Mouse (Mus musculus): Measurements from ENCODE around the gene Glyat. TPM values are rescaled to one million over a fixed set of nuclear protein-coding genes. Genes with fewer than 3 reads are reported as not detected.

Gene Glyat
- polyA plus RNA-seq (2015; fragmentation: Nextera tagmentation; extraction: Ambion mirVana): not detected in 2 replicates

DNA sequence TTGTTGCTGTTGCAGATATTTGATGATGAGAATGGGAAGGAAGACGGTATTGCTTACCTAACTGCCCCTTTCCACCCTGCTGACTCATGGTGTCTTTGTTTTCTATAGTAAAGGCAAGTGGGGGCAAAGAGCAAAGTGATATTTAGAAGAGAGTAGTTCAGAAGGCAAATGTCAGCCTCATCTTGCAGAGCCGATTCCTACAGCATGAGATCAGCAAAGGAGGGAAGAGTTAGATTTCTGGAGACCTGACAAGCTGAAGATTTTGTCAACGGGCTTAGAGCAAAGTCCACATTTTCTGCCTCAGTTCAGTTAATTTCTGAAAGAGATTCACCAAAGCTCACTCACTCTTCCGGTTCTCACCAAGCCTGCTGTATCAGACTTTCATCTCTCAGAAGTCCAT is at the start of gene Glyat:
Glyat (plus strand) TSS at position 133 of the 400 bp plus-strand sequence.
- H3K9ac ChIP-seq: no peak within 1 kb of the TSS
- H3K27ac ChIP-seq (replicated peaks): no peak within 1 kb of the TSS
- ATAC-seq (ENCODE audit: low read depth): no peak
- no peaks in the 10 kb centered on the region for H3K4me1 ChIP-seq (replicated peaks)
- no peaks in the 10 kb centered on the region for H3K36me3 ChIP-seq
- no peak within 1 kb of the TSS for H3K4me2 ChIP-seq
- no peaks in the 10 kb centered on the region for H3K9me3 ChIP-seq
- WGBS: 89% methylated on average over 4 of the region's 4 CpGs
- H3K27me3 ChIP-seq: no peaks in the 10 kb centered on the region
- H3K4me3 ChIP-seq: no peak within 1 kb of the TSS

DNA sequence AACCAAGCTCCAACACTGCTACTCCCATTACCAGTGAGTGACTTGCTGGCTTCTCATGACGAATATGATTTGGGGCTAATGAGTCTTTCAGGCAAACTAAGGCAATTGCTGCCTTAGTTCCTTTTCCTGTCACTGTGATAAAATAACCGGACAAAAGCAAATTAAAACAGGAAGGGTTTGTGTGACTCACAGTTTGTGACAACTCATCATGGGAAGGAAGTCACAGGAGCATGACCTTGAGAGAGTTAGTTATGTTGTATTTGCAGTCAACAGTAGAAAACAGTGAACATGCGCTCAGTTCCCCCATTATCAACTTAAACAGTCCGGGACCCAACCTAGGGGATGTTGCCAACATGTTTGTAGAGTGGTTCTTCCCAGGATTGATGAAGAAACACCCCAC is 47.8 kb upstream of the Glyat start:
- no peaks in the 10 kb centered on the region for H3K4me1 ChIP-seq (replicated peaks)
- no peak overlapping the region for H3K4me3 ChIP-seq
- H3K9ac ChIP-seq: no peak overlapping the region
- H3K27me3 ChIP-seq: no peaks in the 10 kb centered on the region
- ATAC-seq (ENCODE audit: low read depth): no peak
- H3K4me2 ChIP-seq: no peak overlapping the region
- 82% methylated on average over 4 of the region's 4 CpGs for WGBS
- H3K36me3 ChIP-seq: peaks cover 6% of the 10 kb centered on the region; the same call in 1 of the 2 replicates
- no peaks in the 10 kb centered on the region for H3K9me3 ChIP-seq
- H3K27ac ChIP-seq (replicated peaks): no peak overlapping the region

DNA sequence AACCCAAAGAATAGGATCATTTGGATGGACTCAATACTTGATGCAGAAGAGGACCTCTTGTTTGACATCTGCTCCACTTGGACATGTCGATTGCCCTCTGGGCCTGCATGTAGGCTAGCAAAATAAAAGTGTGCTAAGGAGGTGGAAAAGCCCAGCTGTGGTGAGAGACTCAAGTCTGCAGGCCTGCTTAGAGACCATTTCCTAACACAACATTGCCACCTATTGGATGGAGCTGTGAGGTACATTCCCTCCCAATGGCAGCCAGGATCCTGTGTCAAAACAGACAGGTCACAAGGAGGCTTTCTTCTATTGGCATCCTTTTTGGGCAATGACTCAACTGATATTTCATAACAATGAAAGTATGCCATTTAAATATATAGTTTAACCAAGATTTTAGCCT is 41.2 kb upstream of the Glyat start:
- peaks cover 7% of the 10 kb centered on the region for H3K4me1 ChIP-seq (replicated peaks)
- no peak overlapping the region for H3K9ac ChIP-seq
- H3K27ac ChIP-seq (replicated peaks): no peak overlapping the region
- H3K4me2 ChIP-seq: no peak overlapping the region
- 3% methylated on average over 1 of the region's 1 CpGs for WGBS
- H3K4me3 ChIP-seq: no peak overlapping the region
- H3K36me3 ChIP-seq: peaks cover 5% of the 10 kb centered on the region; the same call in 1 of the 2 replicates
- ATAC-seq (ENCODE audit: low read depth): 0 out of 2 replicates have a peak, but pooled peaks have one; percentile 17
- H3K27me3 ChIP-seq: peaks cover 10% of the 10 kb centered on the region; the same call in 1 of the 2 replicates
- H3K9me3 ChIP-seq: no peaks in the 10 kb centered on the region

DNA sequence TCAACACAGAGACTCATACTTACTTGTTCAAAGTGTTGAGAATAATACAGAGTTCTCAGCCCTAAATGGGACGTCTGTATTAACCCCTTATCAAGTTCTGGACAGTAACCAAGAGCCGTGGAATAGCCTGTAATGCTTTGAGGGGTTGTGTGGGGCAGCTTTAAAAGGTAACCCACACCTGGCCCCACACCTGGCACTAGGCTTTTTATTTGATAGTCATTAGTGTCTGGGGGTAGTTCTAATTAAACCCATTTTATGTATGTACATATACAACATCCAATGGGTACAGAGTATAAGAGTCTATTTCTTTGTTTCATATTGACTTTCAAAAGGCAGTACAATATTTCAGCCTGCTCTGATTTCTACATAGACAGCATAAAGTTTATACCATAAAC is 38.0 kb upstream of the Glyat start:
- ATAC-seq (ENCODE audit: low read depth): no peak
- no peak overlapping the region for H3K27ac ChIP-seq (replicated peaks)

DNA sequence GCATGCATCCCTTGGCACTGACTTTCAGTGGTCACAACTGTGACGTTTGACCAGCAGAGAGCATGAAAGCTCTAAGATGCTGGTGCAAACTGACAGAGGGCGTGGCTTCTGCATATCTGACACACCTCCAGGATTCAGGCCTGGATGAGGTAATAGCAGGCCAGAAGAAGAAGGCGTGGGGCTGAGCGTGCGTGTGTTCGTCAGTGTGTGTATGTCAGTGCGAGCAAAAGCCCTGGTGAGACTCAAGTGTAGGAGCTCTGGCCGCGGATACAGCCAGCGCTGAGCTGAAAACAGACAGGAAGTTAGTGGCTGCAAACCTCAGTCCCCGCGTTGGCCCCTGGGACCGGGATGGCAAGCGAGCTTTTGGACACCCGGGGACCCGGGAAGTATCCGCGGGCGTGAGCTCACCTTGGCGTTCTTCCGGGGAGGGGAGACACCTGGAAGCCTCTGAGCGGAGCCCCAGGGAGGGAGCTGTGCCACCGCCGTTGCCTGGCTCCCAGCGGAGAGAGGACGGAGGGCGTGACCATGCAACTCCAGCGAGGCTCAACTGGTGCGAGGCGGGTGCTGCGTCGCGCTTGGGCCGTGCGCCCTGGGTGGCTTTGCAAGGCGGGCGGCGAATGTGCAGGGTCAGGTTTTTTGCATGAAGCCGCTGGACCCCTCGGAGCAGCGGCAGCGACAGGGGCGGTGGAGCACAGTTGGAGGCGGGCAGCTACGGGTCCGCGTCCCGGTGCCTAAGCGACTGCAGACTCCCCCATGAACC is 37.4 kb upstream of the Glyat start:
- Histone ChIP-seq H3K36me3 (no peaks in the 10 kb centered on the region), H3K9me3 (no peaks in the 10 kb centered on the region), H3K4me3 (peak overlapping the region; percentile 74), H3K4me1 (replicated peaks) (peaks cover 12% of the 10 kb centered on the region), H3K4me2 (peak overlapping the region; percentile 95), H3K9ac (peak overlapping the region; percentile 83), H3K27ac (replicated peaks) (peak overlapping the region; percentile 81), H3K27me3 (peaks cover 12% of the 10 kb centered on the region; the same call in 1 of the 2 replicates)
- ATAC-seq (ENCODE audit: low read depth): peak; percentile 93
- WGBS: under 1% methylated on average over 49 of the region's 49 CpGs

More for the DNA sequence above, 38.0 kb upstream of the Glyat start:
- no peaks in the 10 kb centered on the region for H3K36me3 ChIP-seq
- no peaks in the 10 kb centered on the region for H3K9me3 ChIP-seq
- H3K27me3 ChIP-seq: peaks cover 12% of the 10 kb centered on the region; the same call in 1 of the 2 replicates
- no peak overlapping the region for H3K9ac ChIP-seq
- H3K4me3 ChIP-seq: peak overlapping the region; percentile 74
- peaks cover 12% of the 10 kb centered on the region for H3K4me1 ChIP-seq (replicated peaks)
- peak overlapping the region; percentile 95 for H3K4me2 ChIP-seq
- 60% methylated on average over 2 of the region's 2 CpGs for WGBS

DNA sequence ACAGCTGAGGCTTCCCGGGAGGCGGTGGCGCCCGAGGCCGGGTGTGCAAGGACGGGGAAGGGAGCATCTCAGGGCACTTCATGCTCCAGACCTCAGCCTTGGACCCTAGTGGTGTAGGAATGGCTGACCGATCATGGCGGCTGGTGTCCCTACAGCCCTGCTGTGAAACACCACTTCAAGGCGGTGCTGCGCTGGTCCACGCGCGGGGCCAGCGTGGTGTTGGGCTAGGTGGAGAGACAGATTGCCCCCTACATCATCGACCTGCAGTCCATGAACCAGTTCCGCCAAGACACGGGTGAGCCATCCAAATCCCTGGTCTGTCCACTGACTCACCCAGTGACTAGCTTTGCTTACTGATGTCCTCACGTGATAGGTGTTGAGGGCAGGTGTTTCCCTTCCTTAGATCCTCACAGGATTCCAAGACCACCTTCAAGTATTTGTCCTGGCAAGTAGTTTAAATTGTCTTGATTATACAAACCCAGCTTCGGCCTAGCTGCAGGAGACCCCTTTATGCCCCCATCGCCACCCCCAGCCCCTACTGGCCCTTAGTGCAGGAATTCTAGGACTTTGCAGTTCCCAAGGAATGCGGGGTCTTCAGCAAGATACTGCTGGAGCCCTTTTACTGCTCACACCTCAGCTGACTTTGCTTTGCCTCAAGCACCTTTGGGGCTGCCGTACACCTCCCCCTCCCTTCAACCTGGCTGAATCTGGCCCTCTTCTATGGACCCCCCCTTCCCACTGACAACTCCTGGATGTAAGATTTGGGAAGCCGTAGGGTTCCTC is 36.6 kb upstream of the Glyat start:
- H3K27ac ChIP-seq (replicated peaks): peak overlapping the region; percentile 81

DNA sequence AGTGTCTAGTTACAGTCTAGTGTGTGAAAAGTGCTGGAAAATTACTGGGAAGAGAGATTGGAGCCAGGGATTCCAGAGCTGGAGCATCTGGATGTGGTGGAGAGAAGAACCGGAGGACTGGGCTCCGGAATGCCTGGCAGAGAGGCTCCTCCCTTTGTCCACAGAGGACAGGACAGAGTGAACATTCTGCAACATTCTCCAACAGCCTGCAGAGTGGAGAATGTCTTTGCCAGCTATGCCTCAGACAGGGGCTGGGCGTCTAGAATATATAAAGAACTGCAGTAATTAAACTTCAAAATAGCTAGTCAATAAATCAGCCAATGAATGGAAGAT is 36.1 kb upstream of the Glyat start:
- Histone ChIP-seq H3K36me3 (no peaks in the 10 kb centered on the region), H3K27ac (replicated peaks) (no peak overlapping the region), H3K4me3 (peak overlapping the region; percentile 74), H3K4me2 (peak overlapping the region; percentile 95), H3K4me1 (replicated peaks) (peaks cover 12% of the 10 kb centered on the region), H3K27me3 (peaks cover 12% of the 10 kb centered on the region; the same call in 1 of the 2 replicates), H3K9ac (peak overlapping the region; percentile 83), H3K9me3 (no peaks in the 10 kb centered on the region)
- no peak for ATAC-seq (ENCODE audit: low read depth)
- 50% methylated on average over 3 of the region's 3 CpGs for WGBS

More for the DNA sequence above, 36.6 kb upstream of the Glyat start:
- ATAC-seq (ENCODE audit: low read depth): peak; percentile 75
- Histone ChIP-seq H3K4me2 (peak overlapping the region; percentile 95), H3K4me1 (replicated peaks) (peaks cover 12% of the 10 kb centered on the region), H3K9ac (peak overlapping the region; percentile 83), H3K4me3 (peak overlapping the region; percentile 74), H3K36me3 (no peaks in the 10 kb centered on the region), H3K27me3 (peaks cover 12% of the 10 kb centered on the region; the same call in 1 of the 2 replicates), H3K9me3 (no peaks in the 10 kb centered on the region)
- WGBS: 18% methylated on average over 23 of the region's 23 CpGs

DNA sequence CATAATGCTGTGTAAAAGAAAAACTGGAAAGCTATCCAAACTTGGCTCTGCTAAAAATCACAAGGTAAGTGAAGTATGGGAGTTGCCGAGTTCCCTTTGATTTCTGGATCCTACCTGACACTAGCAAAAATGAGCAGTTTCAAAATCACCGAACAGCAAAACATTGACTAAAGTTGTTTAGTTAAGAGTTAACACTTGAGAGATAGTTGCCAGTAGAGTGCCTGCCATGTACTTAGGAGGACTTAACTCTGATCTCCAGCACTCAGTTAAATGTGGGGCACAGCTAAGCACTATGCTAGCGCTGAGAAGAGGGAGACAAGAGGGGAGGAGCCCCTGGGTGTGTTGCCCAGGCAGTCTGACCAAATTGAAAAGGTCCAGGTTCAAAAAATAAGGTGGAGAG is 34.4 kb upstream of the Glyat start:
- no peak for ATAC-seq (ENCODE audit: low read depth)
- Histone ChIP-seq H3K4me2 (no peak overlapping the region), H3K36me3 (no peaks in the 10 kb centered on the region), H3K27ac (replicated peaks) (no peak overlapping the region), H3K4me3 (no peak overlapping the region), H3K9ac (no peak overlapping the region), H3K27me3 (peaks cover 12% of the 10 kb centered on the region; the same call in 1 of the 2 replicates), H3K4me1 (replicated peaks) (peaks cover 12% of the 10 kb centered on the region), H3K9me3 (no peaks in the 10 kb centered on the region)
- WGBS: 77% methylated on average over 3 of the region's 3 CpGs

DNA sequence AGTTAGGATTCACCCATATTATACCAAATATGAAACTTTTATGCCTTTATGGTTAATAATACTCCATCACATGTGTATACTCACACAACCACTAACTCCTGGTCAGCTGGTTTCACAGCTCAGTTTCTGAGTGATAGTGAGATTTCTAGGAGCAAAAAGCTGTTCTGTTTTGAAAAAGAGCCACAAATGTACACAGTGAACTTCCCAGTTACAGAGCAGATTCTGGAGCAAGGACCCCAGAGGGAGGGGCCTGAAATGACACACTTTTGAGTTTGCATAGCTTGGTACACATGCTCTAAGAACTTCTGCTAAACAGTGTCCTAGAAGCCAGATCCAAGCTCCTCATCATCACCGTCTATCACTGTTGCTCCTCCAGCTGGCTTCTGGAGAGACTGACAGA is 33.4 kb upstream of the Glyat start, which contains the start of gene Gm4952:
Gm4952 (plus strand) TSS at position 301 of the 400 bp plus-strand sequence.
- Histone ChIP-seq H3K4me1 (replicated peaks) (peaks cover 12% of the 10 kb centered on the region), H3K4me3 (no peak within 1 kb of the TSS), H3K4me2 (no peak within 1 kb of the TSS), H3K27me3 (peaks cover 10% of the 10 kb centered on the region; the same call in 1 of the 2 replicates), H3K9ac (no peak within 1 kb of the TSS), H3K27ac (replicated peaks) (no peak within 1 kb of the TSS), H3K36me3 (no peaks in the 10 kb centered on the region), H3K9me3 (no peaks in the 10 kb centered on the region)
- ATAC-seq (ENCODE audit: low read depth): no peak
- 76% methylated on average over 1 of the region's 1 CpGs for WGBS

DNA sequence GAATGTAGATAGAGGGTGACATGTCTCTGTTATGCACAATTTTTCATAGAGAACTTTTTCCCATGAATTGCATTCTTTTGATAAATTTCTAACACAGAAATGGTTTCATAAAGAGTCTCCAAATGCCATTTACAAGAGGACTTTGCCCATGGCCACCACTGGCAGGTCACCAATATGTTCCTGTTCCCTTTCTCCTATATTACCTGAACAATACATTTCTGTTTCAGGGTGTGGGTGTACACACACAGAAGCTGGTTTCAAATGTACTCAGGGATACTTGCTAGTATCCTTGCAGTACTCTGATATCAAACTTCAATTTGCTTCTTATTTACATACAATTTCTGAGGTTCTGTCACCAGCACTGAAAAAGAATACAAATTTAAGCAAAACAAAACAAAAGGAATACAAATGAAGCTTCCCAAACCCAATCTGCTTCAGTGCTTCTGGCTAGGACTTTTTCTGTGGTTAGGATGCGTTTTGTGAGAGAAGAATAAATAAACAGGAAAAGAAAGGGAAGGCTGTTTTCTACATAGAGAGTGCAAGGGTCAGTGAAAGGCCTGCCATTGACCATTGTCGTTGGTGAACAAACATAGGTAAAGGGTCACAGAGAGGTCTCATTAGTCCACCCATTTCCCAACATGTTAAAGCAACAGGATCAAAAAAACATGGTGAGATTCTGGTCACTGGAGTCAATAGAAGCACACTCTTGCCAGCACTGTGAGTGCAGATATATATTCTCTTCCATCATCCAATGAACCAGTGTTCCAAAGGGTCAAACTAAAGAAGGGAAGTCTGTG is 32.2 kb upstream of the Glyat start:
- ATAC-seq (ENCODE audit: low read depth): no peak
- H3K9me3 ChIP-seq: no peaks in the 10 kb centered on the region
- H3K4me1 ChIP-seq (replicated peaks): peaks cover 12% of the 10 kb centered on the region
- 15% methylated on average over 2 of the region's 2 CpGs for WGBS
- no peak overlapping the region for H3K4me3 ChIP-seq
- no peak overlapping the region for H3K27ac ChIP-seq (replicated peaks)
- no peak overlapping the region for H3K4me2 ChIP-seq
- H3K9ac ChIP-seq: no peak overlapping the region
- H3K27me3 ChIP-seq: peaks cover 8% of the 10 kb centered on the region; the same call in 1 of the 2 replicates
- no peaks in the 10 kb centered on the region for H3K36me3 ChIP-seq

DNA sequence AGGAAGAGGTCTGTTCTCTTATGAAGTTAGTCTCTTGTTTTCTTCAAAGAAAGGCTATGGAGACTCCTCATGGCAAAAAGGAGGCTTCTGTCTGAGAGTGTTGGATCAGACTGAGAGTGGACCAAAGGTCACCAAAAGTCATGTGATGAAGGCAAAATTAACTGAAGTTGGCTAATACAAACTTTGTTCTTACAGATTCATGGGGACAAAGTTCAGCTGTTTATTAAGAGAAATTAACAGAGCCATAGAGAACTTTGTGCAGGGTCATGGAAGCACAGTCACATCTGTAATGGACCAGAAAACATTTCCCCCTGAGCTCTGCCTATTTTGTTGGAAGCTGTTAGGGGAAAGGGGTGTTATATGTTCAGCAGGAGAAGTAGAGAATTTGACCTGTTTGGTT is 24.8 kb upstream of the Glyat start:
- no peak overlapping the region for H3K27ac ChIP-seq (replicated peaks)
- no peak overlapping the region for H3K9ac ChIP-seq
- ATAC-seq (ENCODE audit: low read depth): no peak
- H3K4me3 ChIP-seq: no peak overlapping the region
- H3K4me1 ChIP-seq (replicated peaks): no peaks in the 10 kb centered on the region
- no peaks in the 10 kb centered on the region for H3K27me3 ChIP-seq
- no peaks in the 10 kb centered on the region for H3K36me3 ChIP-seq
- H3K9me3 ChIP-seq: no peaks in the 10 kb centered on the region
- no peak overlapping the region for H3K4me2 ChIP-seq
